Mouse (Mus musculus): ENCODE measurements around the gene Entpd8. TPM values are rescaled to one million over a fixed set of nuclear protein-coding genes. Genes with fewer than 3 reads are reported as not detected.

The Entpd8 gene
- total and polyA plus RNA-seq, 3 experiments: not detected

- Histone ChIP-seq H3K4me3 (no peak within 1 kb of the TSS), H3K9ac (ENCODE audit: low read depth, low read length) (no peak within 1 kb of the TSS), H3K27me3 (ENCODE audit: control insufficient read depth, insufficient read depth, low read length) (no peaks in the 10 kb centered on the region), H3K27ac (no peak within 1 kb of the TSS), H3K79me2 (replicated peaks; ENCODE audit: control insufficient read depth, insufficient read depth, low read length) (no peaks in the 10 kb centered on the region), H3K4me1 (ENCODE audit: control insufficient read depth, insufficient read depth, low read length) (no peaks in the 10 kb centered on the region), H3K36me3 (ENCODE audit: control insufficient read depth, insufficient read depth, low read length) (no peaks in the 10 kb centered on the region)
- intact Hi-C loops (cut with DNase I): loop anchor here (5.0 kb wide), 1 partner anchor 62 kb away; no protein-coding TSS in a partner anchor
- DNase-seq: no peak
- WGBS: 55% methylated on average over 28 of the region's 28 CpGs
- TF ChIP-seq POLR2A (IDR thresholded peaks at IDR 0.05; ENCODE audit: insufficient read depth, low read depth, low read length) (no peak), CTCF (IDR thresholded peaks at IDR 0.05) (no peak), EP300 (IDR thresholded peaks at IDR 0.05; ENCODE audit: insufficient read depth, low read depth, low read length) (no peak)
Measured at GRCm38 (mm10) chr2:25095109-25095850, 15.2 kb downstream of the Entpd8 start, which contains the start of gene Noxa1. Gene Noxa1, minus strand, starts transcription at chr2:25095149.

- Histone ChIP-seq H3K27ac (no peak overlapping the region), H3K36me3 (ENCODE audit: control insufficient read depth, insufficient read depth, low read length) (no peaks in the 10 kb centered on the region), H3K4me1 (ENCODE audit: control insufficient read depth, insufficient read depth, low read length) (no peaks in the 10 kb centered on the region), H3K9ac (ENCODE audit: low read depth, low read length) (no peak overlapping the region), H3K79me2 (replicated peaks; ENCODE audit: control insufficient read depth, insufficient read depth, low read length) (no peaks in the 10 kb centered on the region), H3K27me3 (ENCODE audit: control insufficient read depth, insufficient read depth, low read length) (no peaks in the 10 kb centered on the region), H3K4me3 (no peak overlapping the region)
- TF ChIP-seq EP300 (IDR thresholded peaks at IDR 0.05; ENCODE audit: insufficient read depth, low read depth, low read length): no peak
- TF ChIP-seq POLR2A (IDR thresholded peaks at IDR 0.05; ENCODE audit: insufficient read depth, low read depth, low read length): no peak
- no peak for TF ChIP-seq CTCF (IDR thresholded peaks at IDR 0.05)
- DNase-seq: no peak
- WGBS: 60% methylated on average over 3 of the region's 3 CpGs
- intact Hi-C loops (cut with DNase I): loop anchor here (5.0 kb wide), 1 partner anchor 59 kb away; no protein-coding TSS in a partner anchor
Measured at GRCm38 (mm10) chr2:25098005-25098615, 18.0 kb downstream of the Entpd8 start.

GRCm38 (mm10) chr2:25098956-25099355, 18.9 kb downstream of the Entpd8 start:
- Histone ChIP-seq H3K27me3 (ENCODE audit: control insufficient read depth, insufficient read depth, low read length) (no peaks in the 10 kb centered on the region), H3K79me2 (replicated peaks; ENCODE audit: control insufficient read depth, insufficient read depth, low read length) (no peaks in the 10 kb centered on the region), H3K36me3 (ENCODE audit: control insufficient read depth, insufficient read depth, low read length) (no peaks in the 10 kb centered on the region), H3K27ac (no peak overlapping the region), H3K4me3 (no peak overlapping the region), H3K4me1 (ENCODE audit: control insufficient read depth, insufficient read depth, low read length) (no peaks in the 10 kb centered on the region), H3K9ac (ENCODE audit: low read depth, low read length) (no peak overlapping the region)
- 36% methylated on average over 5 of the region's 5 CpGs for WGBS
- intact Hi-C loops (cut with DNase I): loop anchor here (5.0 kb wide), 1 partner anchor 58 kb away; no protein-coding TSS in a partner anchor
- DNase-seq: peak; percentile 22 to 45
- TF ChIP-seq EP300 (IDR thresholded peaks at IDR 0.05; ENCODE audit: insufficient read depth, low read depth, low read length): 0 out of 2 replicates have a peak, but pooled peaks have one; percentile 55
- TF ChIP-seq POLR2A (IDR thresholded peaks at IDR 0.05; ENCODE audit: insufficient read depth, low read depth, low read length): no peak
- TF ChIP-seq CTCF (IDR thresholded peaks at IDR 0.05): peak; percentile 73

- H3K4me3 ChIP-seq: no peak overlapping the region
- intact Hi-C loops (cut with DNase I): loop anchor here (5.0 kb wide), 1 partner anchor 58 kb away; no protein-coding TSS in a partner anchor
- H3K4me1 ChIP-seq (ENCODE audit: control insufficient read depth, insufficient read depth, low read length): no peaks in the 10 kb centered on the region
- no peaks in the 10 kb centered on the region for H3K27me3 ChIP-seq (ENCODE audit: control insufficient read depth, insufficient read depth, low read length)
- no peaks in the 10 kb centered on the region for H3K36me3 ChIP-seq (ENCODE audit: control insufficient read depth, insufficient read depth, low read length)
- DNase-seq: no peak
- H3K9ac ChIP-seq (ENCODE audit: low read depth, low read length): no peak overlapping the region
- no peak overlapping the region for H3K27ac ChIP-seq
- TF ChIP-seq EP300 (IDR thresholded peaks at IDR 0.05; ENCODE audit: insufficient read depth, low read depth, low read length) (no peak), CTCF (IDR thresholded peaks at IDR 0.05) (no peak), POLR2A (IDR thresholded peaks at IDR 0.05; ENCODE audit: insufficient read depth, low read depth, low read length) (no peak)
- WGBS: 85% methylated on average over 3 of the region's 3 CpGs
- no peaks in the 10 kb centered on the region for H3K79me2 ChIP-seq (replicated peaks; ENCODE audit: control insufficient read depth, insufficient read depth, low read length)
Measured at GRCm38 (mm10) chr2:25099703-25100102, 19.6 kb downstream of the Entpd8 start.

GRCm38 (mm10) chr2:25104122-25104521, 24.0 kb downstream of the Entpd8 start:
- peaks cover 6% of the 10 kb centered on the region for H3K4me1 ChIP-seq (ENCODE audit: control insufficient read depth, insufficient read depth, low read length)
- H3K4me3 ChIP-seq: no peak overlapping the region
- H3K79me2 ChIP-seq (replicated peaks; ENCODE audit: control insufficient read depth, insufficient read depth, low read length): no peaks in the 10 kb centered on the region
- H3K27me3 ChIP-seq (ENCODE audit: control insufficient read depth, insufficient read depth, low read length): no peaks in the 10 kb centered on the region
- no peak overlapping the region for H3K27ac ChIP-seq
- DNase-seq: no peak
- WGBS: 80% methylated on average over 2 of the region's 2 CpGs
- no peak overlapping the region for H3K9ac ChIP-seq (ENCODE audit: low read depth, low read length)
- intact Hi-C loops (cut with DNase I): no loop called here
- no peaks in the 10 kb centered on the region for H3K36me3 ChIP-seq (ENCODE audit: control insufficient read depth, insufficient read depth, low read length)
- TF ChIP-seq CTCF (IDR thresholded peaks at IDR 0.05) (no peak), EP300 (IDR thresholded peaks at IDR 0.05; ENCODE audit: insufficient read depth, low read depth, low read length) (no peak), POLR2A (IDR thresholded peaks at IDR 0.05; ENCODE audit: insufficient read depth, low read depth, low read length) (no peak)

GRCm38 (mm10) chr2:25106045-25106444, 25.9 kb downstream of the Entpd8 start:
- Histone ChIP-seq H3K4me3 (no peak overlapping the region), H3K36me3 (ENCODE audit: control insufficient read depth, insufficient read depth, low read length) (no peaks in the 10 kb centered on the region), H3K79me2 (replicated peaks; ENCODE audit: control insufficient read depth, insufficient read depth, low read length) (no peaks in the 10 kb centered on the region), H3K4me1 (ENCODE audit: control insufficient read depth, insufficient read depth, low read length) (peaks cover 13% of the 10 kb centered on the region), H3K27ac (peak overlapping the region; percentile 29), H3K27me3 (ENCODE audit: control insufficient read depth, insufficient read depth, low read length) (no peaks in the 10 kb centered on the region), H3K9ac (ENCODE audit: low read depth, low read length) (no peak overlapping the region)
- intact Hi-C loops (cut with DNase I): no loop called here
- 12% methylated on average over 3 of the region's 3 CpGs for WGBS
- DNase-seq: no peak
- TF ChIP-seq EP300 (IDR thresholded peaks at IDR 0.05; ENCODE audit: insufficient read depth, low read depth, low read length): no peak
- no peak for TF ChIP-seq POLR2A (IDR thresholded peaks at IDR 0.05; ENCODE audit: insufficient read depth, low read depth, low read length)
- TF ChIP-seq CTCF (IDR thresholded peaks at IDR 0.05): no peak

All from heart, adult 2 months (tissue).